Mouse (Mus musculus) forebrain, postnatal 0 days (tissue): ENCODE measurements at regions not wholly inside any gene's neighbourhood (a gene's known extent, or its start where the extent isn't known, plus 50 kb on each side); places are given as distances from the start of the nearest gene placed in this dataset.

Experiments used
- ATAC-seq: fragments of 200-750 bp; cut with Nextera tagmentation; 2 replicates; pipeline ENCODE4 v1.8.0; 2017; ENCODE audit warnings: mild to moderate bottlenecking, moderate library complexity
- DNase-seq: peaks from one replicate; pipeline ENCODE4 v3.0.0-alpha.2; 2015
- H3K27ac ChIP-seq: fragments of 300-500 bp; sonication (generic); 2 replicates; pipeline ENCODE4 v1.5.1; 2014; ENCODE audit warnings: low read depth, mild to moderate bottlenecking, antibody characterized with exemption, low read length, moderate library complexity, mixed read lengths
- H3K27me3 ChIP-seq: fragments of 300-500 bp; sonication (generic); 2 replicates; pipeline ENCODE4 v1.6.1; 2014; ENCODE audit warnings: mild to moderate bottlenecking, low read length, mixed read lengths; ENCODE audit not compliant: insufficient read depth
- H3K36me3 ChIP-seq: fragments of 300-500 bp; sonication (generic); 2 replicates; pipeline ENCODE4 v1.6.1; 2014; ENCODE audit warnings: mild to moderate bottlenecking, moderate library complexity; ENCODE audit not compliant: insufficient read depth
- H3K4me1 ChIP-seq: fragments of 300-500 bp; sonication (generic); 2 replicates; pipeline ENCODE4 v1.6.1; 2014; ENCODE audit warnings: antibody characterized with exemption; ENCODE audit not compliant: insufficient read depth
- H3K4me2 ChIP-seq: fragments of 300-500 bp; sonication (generic); 2 replicates; pipeline ENCODE4 v1.6.1; 2014; ENCODE audit warnings: low read depth, mild to moderate bottlenecking, moderate library complexity
- H3K4me3 ChIP-seq: fragments of 300-500 bp; sonication (generic); 2 replicates; pipeline ENCODE4 v1.5.1; 2014; ENCODE audit warnings: low read depth, low read length, mixed read lengths
- H3K9ac ChIP-seq: fragments of 300-500 bp; sonication (generic); 2 replicates; pipeline ENCODE4 v1.6.1; 2014; ENCODE audit warnings: mild to moderate bottlenecking
- H3K9me3 ChIP-seq: fragments of 300-500 bp; sonication (generic); 2 replicates; pipeline ENCODE4 v1.6.1; 2016; ENCODE audit warnings: low read length
- CTCF ChIP-seq: sonication (generic); IDR thresholded peaks from 2 replicates; pipeline ENCODE4 v1.5.1; 2016; ENCODE audit warnings: antibody characterized with exemption, control low read depth, low read depth
- WGBS: fragments of 180-500 bp; shearing (Covaris S2); extraction: QIAGEN DNeasy Blood & Tissue Kit; methylation state at CpG from one replicate; pipeline ENCODE4 v1.1.7; 2014; 5-methylcytosine and 5-hydroxymethylcytosine counted together

DNA sequence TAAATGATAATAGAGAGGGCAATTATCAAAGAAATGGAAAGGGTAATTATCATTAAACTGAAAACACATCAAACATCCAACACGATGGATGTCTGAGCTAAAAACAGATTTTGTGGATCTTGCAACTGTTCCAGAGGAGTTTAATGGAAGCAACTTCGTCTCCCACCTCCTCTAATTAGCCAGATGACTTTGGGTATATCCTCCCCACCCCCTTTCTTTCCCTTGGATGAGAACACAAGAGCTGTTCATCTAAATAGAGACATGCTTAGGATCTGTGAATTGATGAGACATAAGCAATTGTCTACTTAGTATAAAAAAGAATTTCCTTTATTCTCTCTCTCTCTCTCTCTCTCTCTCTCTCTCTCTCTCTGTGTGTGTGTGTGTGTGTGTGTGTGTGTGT is 333.7 kb upstream of the Adgrl2 start:
- Histone ChIP-seq H3K4me3 (no peak overlapping the region), H3K27me3 (no peaks in the 10 kb centered on the region), H3K27ac (no peak overlapping the region), H3K9me3 (0 out of 2 replicates have a peak, but pooled peaks cover 3% of the 10 kb centered on the region), H3K4me2 (no peak overlapping the region), H3K9ac (no peak overlapping the region), H3K4me1 (no peaks in the 10 kb centered on the region), H3K36me3 (no peaks in the 10 kb centered on the region)
- ATAC-seq (no peak), DNase-seq (peak; percentile 22)
- WGBS: 25% methylated on average over 2 of the region's 2 CpGs
- no peak for TF ChIP-seq CTCF

DNA sequence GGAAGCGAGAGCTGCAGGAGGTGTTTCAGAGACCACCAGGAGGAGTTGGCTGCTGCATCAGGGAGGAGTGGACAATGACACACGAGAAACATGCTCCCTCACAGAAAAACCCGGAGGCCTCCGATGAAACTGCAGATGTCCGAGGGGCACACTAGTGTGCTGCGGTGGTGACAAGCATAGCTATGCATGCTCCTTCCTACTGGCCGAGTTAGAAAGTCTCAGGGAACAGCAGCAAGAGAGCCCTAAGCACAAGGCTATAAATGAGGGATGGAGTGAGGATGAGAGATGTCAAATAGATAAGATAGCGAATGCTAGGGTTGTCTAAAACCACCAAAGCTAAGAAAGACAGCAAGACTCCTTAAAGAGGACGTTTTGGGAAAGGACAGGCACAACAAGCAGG is 328.4 kb upstream of the Adgrl2 start:
- H3K9ac ChIP-seq: no peak overlapping the region
- TF ChIP-seq CTCF: no peak
- H3K27me3 ChIP-seq: no peaks in the 10 kb centered on the region
- no peak for ATAC-seq
- no peaks in the 10 kb centered on the region for H3K36me3 ChIP-seq
- no peak for DNase-seq
- H3K9me3 ChIP-seq: 0 out of 2 replicates have a peak, but pooled peaks cover 3% of the 10 kb centered on the region
- no peak overlapping the region for H3K4me2 ChIP-seq
- no peaks in the 10 kb centered on the region for H3K4me1 ChIP-seq
- no peak overlapping the region for H3K27ac ChIP-seq
- H3K4me3 ChIP-seq: no peak overlapping the region
- 68% methylated on average over 9 of the region's 9 CpGs for WGBS

DNA sequence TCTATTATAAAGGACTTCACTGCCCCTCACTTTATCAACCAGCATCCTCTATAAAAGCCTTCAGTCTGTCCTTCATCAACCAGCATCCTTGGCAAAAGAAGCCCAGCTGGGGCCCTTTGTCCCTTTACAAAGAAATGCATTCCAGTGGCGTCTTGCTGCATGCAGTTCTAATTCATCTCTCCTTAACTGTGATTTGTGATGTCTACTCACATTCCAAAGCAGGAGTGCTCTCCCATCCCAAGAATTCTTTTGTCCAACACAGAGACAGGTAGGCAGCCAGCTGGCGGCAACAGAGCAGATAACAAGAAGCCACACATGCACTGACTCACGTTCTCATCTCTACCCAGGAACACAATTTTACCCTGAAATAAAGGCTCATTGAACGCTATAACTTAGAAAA is 323.9 kb upstream of the Adgrl2 start:
- no peaks in the 10 kb centered on the region for H3K4me1 ChIP-seq
- no peaks in the 10 kb centered on the region for H3K36me3 ChIP-seq
- WGBS: 55% methylated on average over 4 of the region's 4 CpGs
- no peaks in the 10 kb centered on the region for H3K27me3 ChIP-seq
- no peaks in the 10 kb centered on the region for H3K9me3 ChIP-seq
- no peak for DNase-seq
- TF ChIP-seq CTCF: no peak
- H3K4me3 ChIP-seq: no peak overlapping the region
- no peak for ATAC-seq
- no peak overlapping the region for H3K9ac ChIP-seq
- H3K4me2 ChIP-seq: no peak overlapping the region
- H3K27ac ChIP-seq: no peak overlapping the region

DNA sequence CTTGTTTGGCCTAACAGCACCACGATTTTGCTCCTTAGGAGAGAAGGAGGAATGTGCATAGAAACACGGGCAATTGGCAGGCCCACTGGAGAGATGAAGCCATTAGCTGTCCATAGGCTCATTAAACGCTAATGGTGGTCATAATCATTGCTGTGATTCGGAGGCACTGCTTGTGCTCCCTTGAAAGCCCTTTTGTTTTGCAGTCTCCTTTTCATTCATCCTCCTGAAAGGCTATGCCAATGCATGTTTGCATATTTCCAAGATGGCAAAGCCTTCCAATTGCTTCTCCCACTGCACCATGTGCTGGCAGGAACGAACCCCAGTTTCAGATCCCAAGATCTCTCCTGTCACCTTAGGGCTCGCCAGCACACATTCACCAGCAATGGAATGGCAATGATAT is 322.9 kb upstream of the Adgrl2 start:
- no peak for TF ChIP-seq CTCF
- no peaks in the 10 kb centered on the region for H3K9me3 ChIP-seq
- no peaks in the 10 kb centered on the region for H3K27me3 ChIP-seq
- ATAC-seq (no peak), DNase-seq (no peak)
- no peak overlapping the region for H3K9ac ChIP-seq
- WGBS: 26% methylated on average over 6 of the region's 6 CpGs
- H3K36me3 ChIP-seq: no peaks in the 10 kb centered on the region
- no peaks in the 10 kb centered on the region for H3K4me1 ChIP-seq
- no peak overlapping the region for H3K27ac ChIP-seq
- H3K4me2 ChIP-seq: no peak overlapping the region
- H3K4me3 ChIP-seq: no peak overlapping the region

DNA sequence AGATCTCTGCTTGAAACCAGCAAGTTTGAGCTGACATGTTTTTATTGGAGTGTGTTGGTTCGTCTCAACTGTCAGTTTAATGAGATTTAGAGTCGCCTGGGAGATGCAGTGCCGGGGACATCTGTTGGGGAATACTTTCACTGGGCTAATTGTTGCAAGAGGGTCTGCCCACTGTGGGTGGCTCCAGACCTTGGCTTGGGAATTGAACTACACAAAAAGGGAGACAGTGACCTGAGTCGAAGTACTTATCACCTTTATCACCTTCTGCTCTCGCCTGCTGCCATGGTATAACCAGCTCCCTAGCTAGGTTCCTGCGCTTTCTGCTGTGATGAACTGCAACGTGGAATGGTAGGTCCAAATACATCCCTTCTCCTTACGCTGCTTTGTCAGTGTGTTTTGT is 321.2 kb upstream of the Adgrl2 start:
- Histone ChIP-seq H3K9ac (no peak overlapping the region), H3K36me3 (no peaks in the 10 kb centered on the region), H3K9me3 (no peaks in the 10 kb centered on the region), H3K27me3 (no peaks in the 10 kb centered on the region), H3K27ac (no peak overlapping the region), H3K4me3 (no peak overlapping the region), H3K4me2 (no peak overlapping the region), H3K4me1 (no peaks in the 10 kb centered on the region)
- no peak for ATAC-seq
- 85% methylated on average over 8 of the region's 8 CpGs for WGBS
- no peak for TF ChIP-seq CTCF
- DNase-seq: no peak

DNA sequence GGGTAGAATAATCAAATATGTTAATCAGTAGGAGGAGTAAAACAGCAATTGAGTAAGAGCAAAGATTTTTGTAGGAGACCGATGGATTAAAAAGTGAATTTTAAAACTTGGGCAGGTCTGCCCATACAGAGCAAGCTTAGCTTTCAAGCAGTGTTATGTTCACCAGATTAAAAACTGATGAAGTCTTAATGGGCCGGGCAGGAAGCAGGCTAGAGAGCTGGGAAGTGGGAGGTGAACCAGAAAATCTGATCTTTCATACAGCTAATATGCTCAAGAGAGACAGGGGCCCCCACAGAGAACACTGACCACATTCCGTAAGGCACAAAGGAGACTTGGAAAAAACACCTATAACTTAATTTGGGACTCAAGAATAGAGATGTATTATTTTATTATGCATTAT is 316.4 kb upstream of the Adgrl2 start:
- no peak for TF ChIP-seq CTCF
- Histone ChIP-seq H3K4me3 (no peak overlapping the region), H3K9me3 (no peaks in the 10 kb centered on the region), H3K9ac (no peak overlapping the region), H3K4me2 (no peak overlapping the region), H3K4me1 (no peaks in the 10 kb centered on the region), H3K27ac (no peak overlapping the region), H3K27me3 (no peaks in the 10 kb centered on the region), H3K36me3 (no peaks in the 10 kb centered on the region)
- no peak for ATAC-seq
- no peak for DNase-seq
- WGBS: 32% methylated on average over 3 of the region's 3 CpGs

DNA sequence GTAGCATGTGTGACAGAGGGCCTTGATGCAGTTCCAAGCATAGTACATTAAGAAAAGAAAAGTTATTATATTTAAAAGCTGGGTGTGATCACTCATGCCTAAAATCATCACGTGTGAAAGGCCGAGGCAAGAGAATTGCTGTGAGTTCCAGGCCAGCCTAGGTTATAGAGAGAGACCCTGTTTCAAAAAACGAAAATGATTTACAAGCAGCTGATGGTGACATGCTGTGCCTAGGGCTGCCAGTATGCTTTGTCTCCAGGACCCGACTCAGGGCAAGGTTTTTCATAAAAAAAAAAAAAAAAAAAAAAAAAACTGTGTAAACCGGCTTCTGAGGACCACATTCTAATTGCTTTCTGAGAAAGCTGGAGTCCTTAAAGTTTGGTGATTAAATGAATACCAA is 315.9 kb upstream of the Adgrl2 start:
- 12% methylated on average over 5 of the region's 5 CpGs for WGBS
- no peak overlapping the region for H3K27ac ChIP-seq
- no peaks in the 10 kb centered on the region for H3K27me3 ChIP-seq
- H3K9ac ChIP-seq: no peak overlapping the region
- H3K4me2 ChIP-seq: no peak overlapping the region
- no peaks in the 10 kb centered on the region for H3K9me3 ChIP-seq
- no peak for DNase-seq
- TF ChIP-seq CTCF: no peak
- no peak overlapping the region for H3K4me3 ChIP-seq
- no peaks in the 10 kb centered on the region for H3K4me1 ChIP-seq
- no peaks in the 10 kb centered on the region for H3K36me3 ChIP-seq
- no peak for ATAC-seq

DNA sequence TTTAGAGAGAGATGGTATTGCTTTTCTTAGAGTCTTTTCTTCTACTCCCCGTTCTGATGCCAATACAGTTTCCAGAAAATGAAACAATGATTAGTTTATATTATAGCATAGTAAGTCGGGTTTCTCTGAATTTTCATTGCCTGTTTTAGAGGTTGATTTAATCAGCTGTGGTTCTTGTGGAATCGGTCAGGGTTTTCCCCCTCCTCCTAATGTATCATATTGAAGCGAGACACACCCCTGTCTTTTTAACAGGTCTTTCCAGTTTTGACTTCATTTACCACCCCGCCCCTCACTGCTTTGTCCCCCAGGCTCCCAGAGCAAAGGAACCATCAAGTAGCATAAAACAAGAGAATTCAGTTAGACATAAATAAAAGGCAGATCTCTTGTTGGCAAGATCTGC is 315.1 kb upstream of the Adgrl2 start:
- Histone ChIP-seq H3K36me3 (no peaks in the 10 kb centered on the region), H3K9me3 (no peaks in the 10 kb centered on the region), H3K4me3 (no peak overlapping the region), H3K27me3 (no peaks in the 10 kb centered on the region), H3K4me2 (no peak overlapping the region), H3K9ac (no peak overlapping the region), H3K4me1 (no peaks in the 10 kb centered on the region), H3K27ac (no peak overlapping the region)
- 49% methylated on average over 5 of the region's 5 CpGs for WGBS
- DNase-seq: no peak
- no peak for ATAC-seq
- no peak for TF ChIP-seq CTCF
